Mouse (Mus musculus) MEL (cell line): ENCODE measurements around the gene Vstm2l. TPM values are rescaled to one million over a fixed set of nuclear protein-coding genes. Genes with fewer than 3 reads are reported as not detected.

ENCODE experiments used
- DNase-seq: peaks from one replicate; pipeline ENCODE4 v3.0.0; 2011; ENCODE audit warnings: low read depth, low spot score
- H3K27ac ChIP-seq: 2 replicates; pipeline ENCODE4 v1.5.1; 2012; ENCODE audit warnings: low read depth, mild to moderate bottlenecking, control low read depth, low read length, moderate library complexity; ENCODE audit not compliant: control insufficient read depth
- H3K27me3 ChIP-seq, 2 experiments: fragments of 150-350 bp in 1 of 2; sonication (generic) in 1 of 2; 2 replicates each; pipeline ENCODE4 v1.6.1; 2012; ENCODE audit warnings: low read length in 2 of 2, mild to moderate bottlenecking in 2 of 2, improper control_type of control experiment in 1 of 2, moderate library complexity in 1 of 2; ENCODE audit not compliant: insufficient read depth in 2 of 2, control insufficient read depth in 1 of 2
- H3K36me3 ChIP-seq, 2 experiments: 2 replicates each; pipeline ENCODE4 v1.6.1; 2012 to 2014; ENCODE audit warnings: low read length in 2 of 2, improper control_type of control experiment in 1 of 2, inconsistent platforms in 1 of 2, mild to moderate bottlenecking in 1 of 2; ENCODE audit not compliant: insufficient read depth in 2 of 2, control insufficient read depth in 1 of 2
- H3K4me1 ChIP-seq, 2 experiments: fragments of 150-350 bp in 1 of 2; sonication (generic) in 1 of 2; 2 replicates each; pipeline ENCODE4 v1.6.1; 2012; ENCODE audit warnings: low read length in 2 of 2, improper control_type of control experiment in 1 of 2, mild to moderate bottlenecking in 1 of 2; ENCODE audit not compliant: insufficient read depth in 2 of 2, control insufficient read depth in 1 of 2
- H3K4me3 ChIP-seq, 2 experiments: fragments of 150-350 bp in 1 of 2; sonication (generic) in 1 of 2; 2 replicates each; pipeline ENCODE4 v1.5.1; 2012; ENCODE audit warnings: low read depth in 2 of 2, low read length in 2 of 2, mild to moderate bottlenecking in 2 of 2, moderate library complexity in 2 of 2, control low read depth in 1 of 2, improper control_type of control experiment in 1 of 2; ENCODE audit not compliant: control insufficient read depth in 1 of 2, insufficient read depth in 1 of 2
- H3K79me2 ChIP-seq: 2 replicates; pipeline ENCODE4 v1.6.1; 2012; ENCODE audit warnings: mild to moderate bottlenecking, low read length, moderate library complexity; ENCODE audit not compliant: control insufficient read depth, poor library complexity, insufficient read depth
- H3K9ac ChIP-seq: 2 replicates; pipeline ENCODE4 v1.6.1; 2012; ENCODE audit warnings: low read depth, mild to moderate bottlenecking, control low read depth, low read length, moderate library complexity; ENCODE audit not compliant: control insufficient read depth, poor library complexity, severe bottlenecking
- H3K9me3 ChIP-seq: fragments of 150-350 bp; sonication (generic); replicated peaks from 2 replicates; pipeline ENCODE4 v1.6.1; 2012; ENCODE audit warnings: mild to moderate bottlenecking, low read length, improper control_type of control experiment, moderate library complexity; ENCODE audit not compliant: insufficient read depth
- BHLHE40 ChIP-seq: IDR thresholded peaks from 2 replicates; pipeline ENCODE4 v1.6.1; 2012; ENCODE audit warnings: low read depth, mild to moderate bottlenecking, inconsistent platforms, low read length, improper control_type of control experiment, borderline replicate concordance
- CHD2 ChIP-seq: IDR thresholded peaks from 2 replicates; pipeline ENCODE4 v1.6.1; 2011; ENCODE audit warnings: low read length, improper control_type of control experiment
- E2F4 ChIP-seq: IDR thresholded peaks from 2 replicates; pipeline ENCODE4 v1.6.1; 2011; ENCODE audit warnings: low read depth, low read length, improper control_type of control experiment, borderline replicate concordance
- ELF1 ChIP-seq: IDR thresholded peaks from 2 replicates; pipeline ENCODE4 v1.6.1; 2014; ENCODE audit warnings: low read depth, mild to moderate bottlenecking, inconsistent platforms, low read length, improper control_type of control experiment, moderate library complexity
- EP300 ChIP-seq, 2 experiments: IDR thresholded peaks; 2 replicates each; pipeline ENCODE4 v1.6.1; 2011; ENCODE audit warnings: improper control_type of control experiment in 2 of 2, low read length in 2 of 2, low read depth in 1 of 2, mild to moderate bottlenecking in 1 of 2
- ETS1 ChIP-seq: IDR thresholded peaks from 2 replicates; pipeline ENCODE4 v1.6.1; 2012; ENCODE audit warnings: low read depth, mild to moderate bottlenecking, inconsistent platforms, low read length, improper control_type of control experiment, moderate library complexity
- HCFC1 ChIP-seq: IDR thresholded peaks from 2 replicates; pipeline ENCODE4 v1.6.1; 2012; ENCODE audit warnings: low read depth, mild to moderate bottlenecking, inconsistent platforms, low read length, improper control_type of control experiment, moderate library complexity
- JUND ChIP-seq: IDR thresholded peaks from 2 replicates; pipeline ENCODE4 v1.6.1; 2011; ENCODE audit warnings: low read depth, mild to moderate bottlenecking, improper control_type of control experiment, low read length
- KAT2A ChIP-seq: conservative IDR thresholded peaks from 2 replicates; pipeline ENCODE4 v1.6.1; 2012; ENCODE audit warnings: low read depth, low read length, improper control_type of control experiment, inconsistent platforms
- MAFK ChIP-seq: IDR thresholded peaks from 2 replicates; pipeline ENCODE4 v1.6.1; 2011; ENCODE audit warnings: low read depth, mild to moderate bottlenecking, low read length, improper control_type of control experiment, borderline replicate concordance
- MAX ChIP-seq: IDR thresholded peaks from 2 replicates; pipeline ENCODE4 v1.6.1; 2011; ENCODE audit warnings: low read length, improper control_type of control experiment
- MAZ ChIP-seq: IDR thresholded peaks from 2 replicates; pipeline ENCODE4 v1.6.1; 2012; ENCODE audit warnings: low read depth, mild to moderate bottlenecking, inconsistent platforms, low read length, improper control_type of control experiment
- MXI1 ChIP-seq: IDR thresholded peaks from 2 replicates; pipeline ENCODE4 v1.6.1; 2011; ENCODE audit warnings: mild to moderate bottlenecking, low read depth, low read length, improper control_type of control experiment
- MYC ChIP-seq: IDR thresholded peaks from 2 replicates; pipeline ENCODE4 v1.6.1; 2011; ENCODE audit warnings: low read depth, mild to moderate bottlenecking, low read length, improper control_type of control experiment, moderate library complexity
- NRF1 ChIP-seq: IDR thresholded peaks from 2 replicates; pipeline ENCODE4 v1.6.1; 2014; ENCODE audit warnings: low read depth, mild to moderate bottlenecking, inconsistent platforms, low read length, improper control_type of control experiment, moderate library complexity; ENCODE audit not compliant: poor library complexity, insufficient read depth, severe bottlenecking
- POLR2AphosphoS2 ChIP-seq: IDR thresholded peaks from 2 replicates; pipeline ENCODE4 v1.6.1; 2011; ENCODE audit warnings: low read length, improper control_type of control experiment
- RCOR1 ChIP-seq: IDR thresholded peaks from 2 replicates; pipeline ENCODE4 v1.6.1; 2012; ENCODE audit warnings: low read depth, mild to moderate bottlenecking, inconsistent platforms, low read length, improper control_type of control experiment
- SIN3A ChIP-seq: IDR thresholded peaks from 2 replicates; pipeline ENCODE4 v1.6.1; 2012; ENCODE audit warnings: low read length, improper control_type of control experiment, inconsistent platforms
- TAL1 ChIP-seq: IDR thresholded peaks from 2 replicates; pipeline ENCODE4 v1.6.1; 2012; ENCODE audit warnings: mild to moderate bottlenecking, inconsistent platforms, low read length, moderate library complexity, mixed read lengths
- USF1 ChIP-seq: IDR thresholded peaks from 2 replicates; pipeline ENCODE4 v1.6.1; 2014; ENCODE audit warnings: low read depth, mild to moderate bottlenecking, inconsistent platforms, low read length, improper control_type of control experiment, moderate library complexity
- USF2 ChIP-seq, 2 experiments: IDR thresholded peaks; 2 replicates each; pipeline ENCODE4 v1.6.1; 2011 to 2012; ENCODE audit warnings: improper control_type of control experiment in 2 of 2, low read length in 2 of 2, borderline replicate concordance in 1 of 2, inconsistent platforms in 1 of 2, low read depth in 1 of 2, mild to moderate bottlenecking in 1 of 2; ENCODE audit not compliant: insufficient read depth in 1 of 2
- ZC3H11A ChIP-seq: IDR thresholded peaks from 2 replicates; pipeline ENCODE4 v1.6.1; 2012; ENCODE audit warnings: low read depth, mild to moderate bottlenecking, inconsistent platforms, low read length, improper control_type of control experiment
- ZNF384 ChIP-seq: IDR thresholded peaks from 2 replicates; pipeline ENCODE4 v1.6.1; 2012; ENCODE audit warnings: low read depth, mild to moderate bottlenecking, inconsistent platforms, low read length, improper control_type of control experiment
- polyA plus RNA-seq, 2 experiments: library from polyadenylated mRNA; stranded (reverse) in 1 of 2; unstranded in 1 of 2; fragments of >175 nt in 1 of 2; fragments of >200 nt in 1 of 2; gene quantifications; 2 replicates each; pipeline versions ENCODE4 v1.2.1 to v1.2.4; 2012; ENCODE audit warnings: low replicate concordance in 2 of 2, low read depth in 1 of 2; ENCODE audit not compliant: insufficient read length in 2 of 2, insufficient read depth in 1 of 2, missing spikeins in 1 of 2
- total RNA-seq: library from RNA; depleted of rRNA; stranded (reverse); fragments of 300-350 nt; gene quantifications from 2 replicates; pipeline ENCODE4 v1.2.3, GENCODE M21; 2012

Vstm2l gene
- total and polyA plus RNA-seq, 3 experiments = not detected

DNA sequence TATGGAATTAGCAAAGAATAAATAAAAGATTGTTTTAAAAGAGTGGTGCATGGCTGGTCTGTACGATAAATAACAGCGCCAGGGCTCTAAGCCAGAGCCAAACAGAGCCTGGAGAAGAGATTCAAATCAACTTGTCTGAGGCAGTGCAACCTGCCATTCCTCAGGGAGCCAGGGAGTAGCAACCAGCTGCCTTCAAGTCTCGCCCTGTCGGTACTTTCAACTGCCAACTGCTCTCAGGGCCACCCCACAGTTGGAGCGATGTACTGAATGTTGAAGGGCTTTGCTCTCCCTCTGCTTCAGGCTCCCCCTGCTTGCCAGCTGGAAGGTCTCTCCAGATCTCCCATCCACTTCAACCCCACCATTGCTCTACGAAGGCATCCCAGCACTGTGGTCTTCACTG lies 55.7 kb downstream of the Vstm2l start:
- Histone ChIP-seq H3K79me2 (no peaks in the 10 kb centered on the region), H3K9ac (no peak overlapping the region), H3K27ac (no peak overlapping the region), H3K9me3 (no peaks in the 10 kb centered on the region), H3K36me3 (no peaks in the 10 kb centered on the region), H3K4me1 (no peaks in the 10 kb centered on the region), H3K4me3 (no peak overlapping the region), H3K27me3 (no peaks in the 10 kb centered on the region; a peak in 2 of 4 replicates)
- no peak for DNase-seq
- TF ChIP-seq ETS1 (no peak), JUND (no peak), HCFC1 (no peak), E2F4 (no peak), MYC (no peak), BHLHE40 (no peak), USF2 (IDR thresholded peaks at IDR 0.05; ENCODE audit: borderline replicate concordance in 1 of 2, insufficient read depth in 1 of 2, low read depth in 1 of 2, low read length in 2 of 2) (no peak), ELF1 (no peak), SIN3A (no peak), USF1 (no peak), NRF1 (no peak), MAFK (no peak), MAZ (no peak), CHD2 (no peak), POLR2AphosphoS2 (no peak), KAT2A (no peak), ZC3H11A (no peak), EP300 (IDR thresholded peaks at IDR 0.05; ENCODE audit: low read depth in 1 of 2, low read length in 2 of 2) (no peak)

- Histone ChIP-seq H3K27me3 (no peaks in the 10 kb centered on the region; a peak in 2 of 4 replicates), H3K79me2 (no peaks in the 10 kb centered on the region), H3K27ac (no peak overlapping the region), H3K4me1 (no peaks in the 10 kb centered on the region), H3K9me3 (no peaks in the 10 kb centered on the region), H3K4me3 (no peak overlapping the region), H3K36me3 (no peaks in the 10 kb centered on the region), H3K9ac (no peak overlapping the region)
- TF ChIP-seq MAX = 0 out of 2 replicates have a peak, but pooled peaks have one; percentile 24
- no peak for TF ChIP-seq CHD2
- no peak for TF ChIP-seq RCOR1
- TF ChIP-seq ZNF384 = no peak
- peak; percentile 54; the same call in 1 of the 2 replicates for TF ChIP-seq MXI1
- TF ChIP-seq SIN3A = peak; percentile 49
- no peak for TF ChIP-seq TAL1
- 0 out of 2 replicates have a peak, but pooled peaks have one; percentile 7 for TF ChIP-seq USF1
- peak; percentile 66 for DNase-seq
Observed at GRCm38 (mm10) chr2:157970669-157971068, 56.2 kb downstream of the Vstm2l start.
